Mouse (Mus musculus) MN1 (cell line): Measurements from ENCODE around the gene Pgf.
A peak's percentile ranks its signal among the peaks of the same experiment; 100 is the strongest.

Experiments used
- DNase-seq: peaks from one replicate; pipeline ENCODE4 v3.0.0-alpha.2; 2016; ENCODE audit warnings: low spot score

The Pgf gene

DNA sequence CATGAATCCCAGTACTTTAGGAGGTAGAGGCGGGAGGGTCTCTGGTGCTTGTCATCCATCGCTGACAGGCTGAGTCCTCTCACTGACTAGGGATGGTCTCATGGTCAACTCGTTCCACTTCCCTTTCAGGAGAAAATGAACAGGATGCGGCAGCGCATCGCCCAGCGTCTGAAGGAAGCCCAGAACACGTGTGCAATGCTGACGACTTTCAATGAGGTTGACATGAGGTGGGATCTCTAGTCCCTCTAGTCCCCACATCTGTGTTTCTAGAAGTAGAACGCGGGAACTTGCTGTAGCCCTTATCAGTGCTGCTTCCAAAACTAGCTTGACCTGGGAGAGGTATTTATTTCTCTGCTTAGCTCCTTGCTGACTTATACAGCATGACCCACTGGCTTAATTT is 53.9 kb downstream of the Pgf start:
- no peak for DNase-seq

DNA sequence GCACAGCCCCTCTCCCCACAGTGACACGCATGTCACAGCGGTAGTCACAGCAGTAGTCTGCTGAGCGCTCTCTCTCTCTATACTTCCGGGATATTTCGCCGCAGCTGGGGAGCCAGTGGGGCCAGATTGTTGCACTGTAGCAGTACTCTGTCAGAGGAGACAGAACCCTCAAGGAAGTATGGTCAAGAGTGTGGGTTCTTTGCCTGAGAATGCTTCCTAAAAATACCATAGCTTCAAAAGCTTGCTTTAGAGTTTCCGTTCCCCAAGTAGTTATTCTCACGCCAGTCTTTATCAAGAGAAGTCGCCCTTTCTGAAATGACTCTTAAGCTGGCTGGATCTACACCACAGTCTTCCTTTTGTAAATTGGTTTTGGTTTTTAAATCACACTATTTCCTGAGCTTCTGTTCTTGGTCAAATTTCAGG is 54.5 kb downstream of the Pgf start:
- no peak for DNase-seq

DNA sequence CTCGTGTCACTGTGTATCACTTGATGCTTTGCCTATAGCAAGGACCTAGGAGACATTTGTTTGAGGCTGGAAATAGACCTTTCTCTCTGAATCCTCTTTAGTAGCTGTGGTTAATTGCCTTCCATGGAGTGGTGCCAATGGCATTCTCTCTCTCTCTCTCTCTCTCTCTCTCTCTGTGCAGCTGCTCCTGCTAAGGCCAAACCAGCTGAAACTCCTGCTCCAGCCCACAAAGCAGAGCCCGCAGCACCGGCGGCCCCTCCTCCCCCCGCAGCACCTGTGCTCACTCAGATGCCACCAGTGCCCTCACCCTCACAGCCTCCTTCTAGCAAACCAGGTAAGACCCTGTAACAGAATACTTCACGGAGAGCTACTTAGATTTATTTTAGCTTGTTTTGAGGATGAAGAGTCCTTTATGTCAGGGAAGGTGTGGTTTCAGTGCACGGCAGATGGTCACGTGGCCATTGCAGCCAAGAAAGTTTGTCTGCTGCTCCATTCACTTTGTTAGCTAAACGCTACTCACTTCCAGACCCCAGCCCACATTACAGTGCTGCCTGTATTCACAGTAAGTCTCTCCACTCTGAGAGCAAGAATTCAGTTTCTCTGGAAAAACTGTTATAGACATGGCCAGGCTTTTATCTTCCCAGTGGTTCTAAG is 55.7 kb downstream of the Pgf start:
- DNase-seq, result peak; percentile 39
